8 mouse cellular contexts compared by ENCODE assay signal in the genomic region with DNA sequence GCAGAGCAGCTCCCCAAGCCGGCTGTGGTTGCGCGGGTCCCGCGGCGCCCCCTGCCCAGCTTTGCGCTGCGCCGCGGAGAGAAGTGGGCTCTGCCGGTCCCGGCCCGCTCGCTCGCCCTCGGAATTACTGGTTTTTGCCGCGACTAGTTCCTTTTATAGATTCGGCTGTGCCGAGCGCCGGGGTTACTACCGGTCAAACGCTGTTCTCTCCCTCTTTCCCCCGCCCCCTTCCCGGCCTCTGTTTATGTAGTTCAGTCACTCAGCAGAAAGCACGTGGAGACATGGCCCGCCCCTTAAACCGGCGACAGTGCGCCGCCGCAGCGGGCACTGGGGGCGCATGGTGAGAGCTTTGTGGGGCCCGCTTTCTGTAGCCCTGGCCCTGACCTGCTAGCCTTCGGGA. TPM values are rescaled to one million over a fixed set of nuclear protein-coding genes. Genes with fewer than 3 reads are reported as not detected.
DNase-seq lines count a peak whose midpoint lies in the region; ATAC-seq lines count a peak whose summit lies in the region.

A gene (minus strand): TSS at position 129 of the 400 bp plus-strand sequence.

- H3K4me2 ChIP-seq in forebrain, embryonic 11.5 days (ENCODE audit: low read depth, low read length, severe bottlenecking), result peak within 1 kb of the TSS; percentile 86
- H3K4me2 ChIP-seq in heart, embryonic 15.5 days, result peak within 1 kb of the TSS; percentile 95
- H3K4me2 ChIP-seq in liver, embryonic 12.5 days, result peak within 1 kb of the TSS; percentile 84

- peak within 1 kb of the TSS; percentile 45 for H3K9ac ChIP-seq in forebrain, embryonic 11.5 days (ENCODE audit: low read length)
- H3K9ac ChIP-seq in heart, embryonic 15.5 days, result peak within 1 kb of the TSS; percentile 70
- H3K9ac ChIP-seq in liver, embryonic 12.5 days, result peak within 1 kb of the TSS; percentile 60

- peak; percentile 93 for ATAC-seq in CD4-positive, CD25-positive, alpha-beta regulatory T cell, adult 4 months
- peak; percentile 98 for ATAC-seq in forebrain, embryonic 11.5 days (replicated peaks; ENCODE audit: low FRiP score)
- peak; percentile 94 for ATAC-seq in heart, embryonic 15.5 days (replicated peaks; ENCODE audit: insufficient number of reproducible peaks, insufficient read depth, low FRiP score, low read depth)
- ATAC-seq in liver, embryonic 12.5 days, result peak; percentile 84

- H3K4me3 ChIP-seq in forebrain, embryonic 11.5 days (ENCODE audit: low read depth, low read length), result peak within 1 kb of the TSS; percentile 49
- H3K4me3 ChIP-seq in heart, embryonic 15.5 days, result peak within 1 kb of the TSS; percentile 75
- peak within 1 kb of the TSS; percentile 62 for H3K4me3 ChIP-seq in liver, embryonic 12.5 days

- DNase-seq in brain, embryonic 18.5 days (ENCODE audit: low read depth, low spot score), result peak; percentile 72
- peak; percentile 93 for DNase-seq in forebrain, embryonic 11.5 days (ENCODE audit: low spot score)
- peak; percentile 97 for DNase-seq in kidney, postnatal 14 days
- peak; percentile 91 for DNase-seq in naive thymus-derived CD4-positive, alpha-beta T cell, adult 2 months (ENCODE audit: low read depth)
- peak; percentile 95 for DNase-seq in splenic B cell, adult 2 months (ENCODE audit: low read depth, low spot score)

- H3K27me3 ChIP-seq in forebrain, embryonic 11.5 days (ENCODE audit: control insufficient read depth, insufficient read depth, low read length), result no peaks in the 10 kb centered on the region
- no peaks in the 10 kb centered on the region for H3K27me3 ChIP-seq in heart, embryonic 15.5 days
- peaks cover 24% of the 10 kb centered on the region for H3K27me3 ChIP-seq in liver, embryonic 12.5 days (replicated peaks)
- no peaks in the 10 kb centered on the region for H3K27me3 ChIP-seq in splenic B cell, adult 2 months (ENCODE audit: control insufficient read depth, insufficient read depth, low read length, poor library complexity, severe bottlenecking)

- no peak within 1 kb of the TSS for H3K27ac ChIP-seq in forebrain, embryonic 11.5 days (ENCODE audit: low read depth, low read length)
- H3K27ac ChIP-seq in heart, embryonic 15.5 days, result peak within 1 kb of the TSS; percentile 75
- no peak within 1 kb of the TSS for H3K27ac ChIP-seq in liver, embryonic 12.5 days

- no peaks in the 10 kb centered on the region for H3K9me3 ChIP-seq in forebrain, embryonic 11.5 days (ENCODE audit: control insufficient read depth, low read length)
- H3K9me3 ChIP-seq in heart, embryonic 15.5 days (replicated peaks), result no peaks in the 10 kb centered on the region
- no peaks in the 10 kb centered on the region for H3K9me3 ChIP-seq in liver, embryonic 12.5 days (replicated peaks)

- WGBS in forebrain, embryonic 11.5 days, result under 1% methylated on average over 37 of the region's 37 CpGs
- under 1% methylated on average over 37 of the region's 37 CpGs for WGBS in heart, embryonic 15.5 days
- WGBS in liver, embryonic 12.5 days (ENCODE audit: insufficient replicate concordance), result under 1% methylated on average over 37 of the region's 37 CpGs

- no peaks in the 10 kb centered on the region for H3K36me3 ChIP-seq in forebrain, embryonic 11.5 days (ENCODE audit: control insufficient read depth, insufficient read depth, low read length)
- H3K36me3 ChIP-seq in heart, embryonic 15.5 days, result no peaks in the 10 kb centered on the region
- no peaks in the 10 kb centered on the region for H3K36me3 ChIP-seq in liver, embryonic 12.5 days
- no peaks in the 10 kb centered on the region for H3K36me3 ChIP-seq in splenic B cell, adult 2 months (ENCODE audit: control insufficient read depth, insufficient read depth, low read length, poor library complexity, severe bottlenecking)

- H3K4me1 ChIP-seq in forebrain, embryonic 11.5 days (replicated peaks; ENCODE audit: control insufficient read depth, insufficient read depth, low read length), result no peaks in the 10 kb centered on the region
- peaks cover 16% of the 10 kb centered on the region for H3K4me1 ChIP-seq in heart, embryonic 15.5 days (replicated peaks)
- H3K4me1 ChIP-seq in liver, embryonic 12.5 days, result peaks cover 22% of the 10 kb centered on the region

RNA-seq across cellular contexts. Expression of the gene that starts here (rescaled TPM):
- 1 to 10 TPM; 2.8 to 4.6 TPM for polyA plus RNA-seq in CD4-positive, CD25-positive, alpha-beta regulatory T cell, adult 4 months (2017; shearing (Covaris generic))
- 5.0 and 5.6 TPM in 2 replicates for polyA plus RNA-seq in forebrain, embryonic 11.5 days (2014; fragmentation: Nextera tagmentation; extraction: Ambion mirVana)
- 4.4 and 5.7 TPM in 2 replicates for polyA plus RNA-seq in heart, embryonic 15.5 days (2015; fragmentation: Nextera tagmentation; extraction: Ambion mirVana)
- 9.8 and 10.1 TPM in 2 replicates for polyA plus RNA-seq in liver, embryonic 12.5 days (2016; fragmentation: Nextera tagmentation; extraction: Ambion mirVana)
